Mouse (Mus musculus) megakaryocyte progenitor cell, adult 5-6 weeks (primary cell): ENCODE data around the gene Ube2r2. TPM values are rescaled to one million over a fixed set of nuclear protein-coding genes. Genes with fewer than 3 reads are reported as not detected.

ENCODE experiments used
- ATAC-seq: replicated peaks from 2 replicates; pipeline ENCODE4 v1.8.0; 2016; ENCODE audit warnings: mild to moderate bottlenecking, moderate TSS enrichment, inconsistent platforms; ENCODE audit not compliant: poor library complexity
- total RNA-seq, 2 experiments: library from RNA; stranded (forward) in 1 of 2; stranded (reverse) in 1 of 2; fragments of 157-497, 149-512 nt in 1 of 2; fragments of 200-1000 nt in 1 of 2; gene quantifications; 2 replicates each; pipeline versions ENCODE4 v1.2.3 to v1.2.4; 2015 to 2017

The Ube2r2 gene
- total RNA-seq, 2 experiments from 2014 or later: 29.9 to 131 TPM

GRCm38 (mm10) chr4:41116817-41117216, 18.7 kb upstream of the Ube2r2 start:
- ATAC-seq: no peak

DNA sequence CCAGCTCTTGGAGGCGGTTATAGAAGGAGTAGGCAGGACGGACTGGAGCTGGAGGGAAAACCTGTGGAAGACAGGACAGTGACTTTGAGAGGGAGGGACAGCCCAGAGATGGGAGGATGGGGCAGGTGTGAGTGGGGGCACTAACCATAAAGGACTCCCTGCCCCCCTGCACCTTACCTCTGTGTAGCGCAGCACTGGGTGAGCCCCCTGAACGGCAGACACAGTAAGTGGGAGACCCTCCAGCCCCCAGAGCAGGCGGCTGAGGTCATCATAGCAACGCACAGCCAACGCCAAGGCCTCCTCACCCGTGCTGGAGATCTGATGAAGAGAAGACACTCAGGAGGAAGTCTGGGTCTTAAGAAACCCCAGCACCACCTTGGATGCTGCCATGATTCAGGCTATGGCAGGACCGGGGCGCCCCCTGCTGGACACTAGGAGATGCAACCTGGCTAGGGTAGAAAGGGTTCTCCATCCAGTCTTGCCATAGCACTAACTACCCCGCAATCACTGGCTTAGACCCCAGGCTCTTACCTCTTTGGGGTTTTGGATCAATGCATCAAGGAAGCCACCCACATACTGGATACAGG, 16.7 kb upstream of the Ube2r2 start:
- peak; percentile 85 for ATAC-seq

- peak; percentile 99 for ATAC-seq
Measured at GRCm38 (mm10) chr4:41124180-41124951, 11.2 kb upstream of the Ube2r2 start, which contains the start of gene Nol6. Gene Nol6, minus strand, starts transcription at chr4:41124455.

- ATAC-seq: peak; percentile 83
Measured at GRCm38 (mm10) chr4:41129406-41129805, 6.1 kb upstream of the Ube2r2 start.

- peak; percentile 65 for ATAC-seq
Measured at GRCm38 (mm10) chr4:41129836-41130235, 5.7 kb upstream of the Ube2r2 start.

- no peak for ATAC-seq
Measured at GRCm38 (mm10) chr4:41132471-41132870, 3.1 kb upstream of the Ube2r2 start.

GRCm38 (mm10) chr4:41133529-41134291, 1.8 kb upstream of the Ube2r2 start:
- ATAC-seq: no peak

DNA sequence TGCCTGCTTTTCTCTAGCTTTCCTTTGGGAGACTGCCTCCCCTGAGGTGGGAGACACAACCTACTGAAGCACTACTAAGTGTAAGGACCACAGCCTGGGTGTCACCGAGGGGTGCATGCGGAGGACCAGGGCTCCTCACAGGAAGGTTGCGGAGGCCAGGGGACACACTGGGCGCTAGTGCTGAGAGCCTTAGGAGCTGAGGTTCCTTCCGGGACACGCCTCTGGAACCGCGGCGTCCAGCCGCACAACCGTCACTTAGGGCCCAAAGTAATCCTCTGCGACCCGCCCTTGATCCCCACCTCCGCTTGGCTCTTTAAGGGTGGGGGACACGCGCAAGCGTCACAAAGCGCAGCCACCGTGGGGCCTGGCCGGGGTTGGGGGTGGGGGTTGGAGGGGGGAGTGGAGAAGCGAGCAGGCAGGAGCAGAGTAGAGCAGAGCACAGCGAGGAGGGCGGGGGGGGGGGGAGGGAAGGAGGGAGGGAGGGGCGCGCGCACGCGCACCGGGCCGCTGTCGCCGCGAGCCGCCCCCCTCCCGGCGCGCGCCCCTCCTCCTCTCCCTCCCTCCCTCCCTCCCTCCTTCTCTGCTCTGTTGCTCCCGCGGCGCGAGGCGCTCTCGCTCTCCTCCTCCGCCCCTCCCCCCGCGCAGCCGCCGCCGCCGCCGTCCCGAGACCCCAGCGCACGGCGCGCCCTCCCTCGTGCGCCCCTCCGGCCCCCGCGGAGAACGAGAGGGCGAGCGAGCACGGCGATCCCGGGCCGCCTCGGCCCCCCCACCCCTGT, 420 bp upstream of the Ube2r2 start:
- ATAC-seq: peak; percentile 63

- no peak for ATAC-seq
Measured at GRCm38 (mm10) chr4:41136454-41136805, 887 bp downstream of the Ube2r2 start.

DNA sequence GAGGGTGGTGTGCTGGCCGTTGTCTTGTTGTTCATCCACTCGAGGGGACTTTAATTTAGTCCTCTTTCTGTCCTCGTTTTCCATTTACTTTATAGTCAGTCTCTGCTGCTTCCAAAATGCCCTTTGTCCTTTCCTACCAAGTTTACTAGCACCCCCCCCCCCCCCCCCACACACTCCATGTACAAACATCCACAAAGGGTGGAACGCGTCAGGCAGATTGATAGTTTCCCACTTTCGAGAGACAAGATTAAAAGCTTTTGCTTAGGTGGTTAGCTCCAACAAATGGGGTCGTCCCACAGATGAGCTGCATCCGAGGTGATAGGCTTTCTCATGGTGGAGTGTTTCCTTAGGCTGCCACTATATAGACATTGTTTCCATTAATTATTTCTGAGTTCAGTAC, 1.3 kb downstream of the Ube2r2 start:
- ATAC-seq: no peak

GRCm38 (mm10) chr4:41140174-41140875, 4.8 kb downstream of the Ube2r2 start:
- ATAC-seq: no peak

DNA sequence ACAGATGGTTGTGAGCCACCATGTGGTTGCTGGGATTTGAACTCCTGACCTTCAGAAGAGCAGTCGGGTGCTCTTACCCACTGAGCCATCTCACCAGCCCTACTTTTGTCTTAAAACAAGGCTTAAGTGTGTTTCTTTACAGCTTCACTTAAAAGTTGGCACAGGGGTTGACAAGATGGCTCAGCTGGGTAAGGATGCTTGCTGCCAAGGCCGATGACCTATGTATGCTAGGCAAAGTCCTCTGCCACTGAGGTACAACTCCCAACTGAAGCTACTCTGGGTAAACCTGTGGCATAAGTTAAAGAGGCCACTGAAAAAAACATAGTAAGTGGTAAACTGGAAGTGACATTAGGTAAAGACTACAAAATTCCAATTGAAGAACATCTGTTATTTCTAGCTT, 7.1 kb downstream of the Ube2r2 start:
- ATAC-seq: no peak

GRCm38 (mm10) chr4:41149891-41150290, 14.3 kb downstream of the Ube2r2 start:
- no peak for ATAC-seq

- ATAC-seq: no peak
Measured at GRCm38 (mm10) chr4:41151186-41151585, 15.6 kb downstream of the Ube2r2 start.

GRCm38 (mm10) chr4:41153146-41153545, 17.6 kb downstream of the Ube2r2 start:
- ATAC-seq: no peak; the same call in 1 of the 2 replicates

GRCm38 (mm10) chr4:41156961-41157360, 21.4 kb downstream of the Ube2r2 start:
- ATAC-seq: peak; percentile 63

DNA sequence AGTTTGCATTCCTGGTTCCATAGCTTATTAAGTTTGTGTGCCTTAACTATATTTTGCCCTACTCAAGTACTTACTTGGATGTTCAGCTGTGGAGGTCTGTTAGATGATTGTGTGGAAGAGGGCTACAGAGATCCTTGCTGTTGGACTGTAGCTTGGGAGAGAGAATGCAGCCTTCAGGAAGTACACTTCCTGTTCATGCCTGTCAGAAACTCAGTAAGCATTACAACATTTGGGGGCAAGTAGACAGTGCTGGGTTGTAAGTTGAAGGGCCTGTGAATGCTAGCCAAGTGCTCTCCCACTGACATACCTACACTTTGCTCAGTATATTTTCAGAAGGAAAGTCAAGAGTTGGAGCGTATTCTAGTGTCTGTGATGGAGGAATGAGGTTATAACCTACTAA, 22.7 kb downstream of the Ube2r2 start:
- ATAC-seq: peak; percentile 59; the same call in 1 of the 2 replicates

- peak; percentile 23; the same call in 1 of the 2 replicates for ATAC-seq
Measured at GRCm38 (mm10) chr4:41161232-41161631, 25.7 kb downstream of the Ube2r2 start.

GRCm38 (mm10) chr4:41164974-41165373, 29.4 kb downstream of the Ube2r2 start:
- no peak for ATAC-seq
